Mouse (Mus musculus): ENCODE data around the gene Hdac10. TPM values are rescaled to one million over a fixed set of nuclear protein-coding genes. Genes with fewer than 3 reads are reported as not detected.
A peak's percentile ranks its signal among the peaks of the same experiment; 100 is the strongest.

Gene Hdac10
- total and polyA plus RNA-seq, 3 experiments = 8.2 to 17.7 (median 9.5) TPM

DNA sequence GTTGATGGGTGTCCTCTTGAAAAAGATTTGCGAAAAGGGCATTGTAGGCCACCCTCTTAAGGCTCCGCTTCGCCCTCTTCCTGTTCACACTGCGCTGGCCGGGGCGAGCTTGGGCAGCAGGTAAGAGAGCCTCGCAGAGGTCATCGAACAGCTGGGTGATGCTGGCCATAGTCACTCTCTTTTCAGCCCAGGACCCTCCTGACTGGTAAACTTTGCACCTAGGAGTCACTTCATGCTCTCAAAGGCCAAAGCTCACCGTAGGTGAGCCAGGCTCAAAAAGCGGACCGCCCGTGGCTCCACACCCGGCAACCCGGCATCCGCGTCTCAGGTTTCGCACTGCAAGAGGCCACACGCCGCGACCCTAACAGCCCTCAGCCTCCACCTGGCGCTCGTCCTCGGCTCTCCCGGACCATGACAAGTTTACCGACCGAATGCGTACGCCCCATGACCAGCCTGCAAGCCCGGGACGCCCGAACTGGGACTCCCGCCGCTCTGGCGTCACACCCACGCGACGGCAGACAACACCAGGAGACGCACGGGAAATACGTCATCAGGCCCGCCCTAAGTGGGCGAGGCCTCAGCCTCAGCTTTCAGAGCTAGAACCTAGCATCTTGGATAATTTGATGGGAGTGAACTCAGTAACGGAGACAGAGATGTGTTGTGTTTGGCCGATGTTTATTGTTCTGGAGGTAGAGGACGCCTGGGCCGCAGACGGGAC is 5.7 kb downstream of the Hdac10 start, which contains the start of gene Tubgcp6:
Gene Tubgcp6, minus strand, starts transcription at position 464 of the 718 bp plus-strand sequence.
- TF ChIP-seq CTCF (conservative IDR thresholded peaks at IDR 0.05 in 1 of 2, IDR thresholded peaks at IDR 0.05 in 1 of 2; ENCODE audit: low read depth in 2 of 2, low read length in 2 of 2) (no peak), BHLHE40 (IDR thresholded peaks at IDR 0.05; ENCODE audit: low read depth, low read length) (0 out of 2 replicates have a peak, but pooled peaks have one; percentile 37), MYC (IDR thresholded peaks at IDR 0.05; ENCODE audit: low read depth, low read length) (no peak), HCFC1 (IDR thresholded peaks at IDR 0.05; ENCODE audit: low read depth, low read length) (peak; percentile 94), NELFE (IDR thresholded peaks at IDR 0.05; ENCODE audit: low read depth, low read length) (peak; percentile 74), PAX5 (IDR thresholded peaks at IDR 0.05; ENCODE audit: low read length) (no peak), NRF1 (IDR thresholded peaks at IDR 0.05; ENCODE audit: low read depth, low read length) (0 out of 2 replicates have a peak, but pooled peaks have one; percentile 29), JUND (conservative IDR thresholded peaks at IDR 0.05; ENCODE audit: low read depth, low read length) (peak; percentile 52; the same call in 1 of the 2 replicates), TCF12 (IDR thresholded peaks at IDR 0.05; ENCODE audit: low read depth, low read length) (peak; percentile 84), E2F4 (IDR thresholded peaks at IDR 0.05; ENCODE audit: insufficient replicate concordance, low read depth, low read length) (peak; percentile 94; the same call in 1 of the 2 replicates), GABPA (IDR thresholded peaks at IDR 0.05; ENCODE audit: insufficient replicate concordance, low read depth, low read length) (peak; percentile 47; the same call in 1 of the 2 replicates), ZC3H11A (IDR thresholded peaks at IDR 0.05; ENCODE audit: low read depth, low read length) (no peak), IRF4 (IDR thresholded peaks at IDR 0.05; ENCODE audit: low read depth, low read length) (peak; percentile 87), KAT2A (IDR thresholded peaks at IDR 0.05; ENCODE audit: insufficient replicate concordance, low read length) (peak; percentile 92), USF1 (IDR thresholded peaks at IDR 0.05; ENCODE audit: low read depth, low read length) (no peak), USF2 (conservative IDR thresholded peaks at IDR 0.05; ENCODE audit: low read depth, low read length) (no peak), TBP (conservative IDR thresholded peaks at IDR 0.05; ENCODE audit: low read depth, low read length) (peak; percentile 78), MEF2A (IDR thresholded peaks at IDR 0.05; ENCODE audit: borderline replicate concordance, low read depth, low read length) (peak; percentile 77), ETS1 (conservative IDR thresholded peaks at IDR 0.05; ENCODE audit: low read depth, low read length) (peak; percentile 36; the same call in 1 of the 2 replicates), CHD2 (IDR thresholded peaks at IDR 0.05; ENCODE audit: low read length) (peak; percentile 55; the same call in 1 of the 2 replicates), POLR2AphosphoS2 (IDR thresholded peaks at IDR 0.05; ENCODE audit: low read depth, low read length) (peak; percentile 94), MAX (IDR thresholded peaks at IDR 0.05; ENCODE audit: low read length) (peak; percentile 72), RAD21 (IDR thresholded peaks at IDR 0.05; ENCODE audit: low read depth, low read length) (no peak; the same call in 1 of the 2 replicates), JUN (IDR thresholded peaks at IDR 0.05; ENCODE audit: insufficient read depth, low read depth, low read length) (no peak), MAFK (IDR thresholded peaks at IDR 0.05; ENCODE audit: insufficient replicate concordance, low read length) (no peak), MAZ (IDR thresholded peaks at IDR 0.05; ENCODE audit: low read depth, low read length) (0 out of 2 replicates have a peak, but pooled peaks have one; percentile 63), ELF1 (IDR thresholded peaks at IDR 0.05; ENCODE audit: low read depth, low read length) (peak; percentile 79), RCOR1 (conservative IDR thresholded peaks at IDR 0.05; ENCODE audit: low read depth, low read length) (no peak), ZNF384 (IDR thresholded peaks at IDR 0.05; ENCODE audit: low read depth, low read length) (no peak), SIN3A (IDR thresholded peaks at IDR 0.05; ENCODE audit: low read length) (peak; percentile 99), ZKSCAN1 (IDR thresholded peaks at IDR 0.05; ENCODE audit: borderline replicate concordance, low read depth, low read length) (no peak), CHD1 (IDR thresholded peaks at IDR 0.05; ENCODE audit: low read depth, low read length) (no peak), ZMIZ1 (IDR thresholded peaks at IDR 0.05; ENCODE audit: low read depth, low read length) (peak; percentile 63; the same call in 1 of the 2 replicates), POLR2A (IDR thresholded peaks at IDR 0.05; ENCODE audit: low read depth, low read length) (peak; percentile 91), MXI1 (IDR thresholded peaks at IDR 0.05; ENCODE audit: low read depth, low read length) (peak; percentile 92), EP300 (IDR thresholded peaks at IDR 0.05; ENCODE audit: low read length) (no peak)
- in situ Hi-C loops (cut with MboI; ENCODE audit: low pct_ligation_motif_present, low pct_unique_long_range_greater_than_20kb, low sequenced_read_pairs) = loop anchor here (25.0 kb wide), 1 partner anchor 239 kb away; the partner anchor contains the start of genes Lmf2, Ncaph2 and Sco2
- Histone ChIP-seq H3K4me2 (ENCODE audit: insufficient read depth, low read depth, poor library complexity, severe bottlenecking) (peak within 1 kb of the TSS; percentile 78), H3K9ac (ENCODE audit: insufficient read depth, low read depth) (peak within 1 kb of the TSS; percentile 62), H3K4me3 (replicated peaks in 1 of 3; ENCODE audit: low read depth in 2 of 3, low read length in 2 of 3, poor library complexity in 1 of 3) (peak within 1 kb of the TSS; percentile 78 to 99 (median 86)), H3K79me2 (replicated peaks; ENCODE audit: control insufficient read depth, extremely low read depth, insufficient read depth, poor library complexity, severe bottlenecking) (peaks cover 18% of the 10 kb centered on the region), H3K4me1 (ENCODE audit: control insufficient read depth in 1 of 2, insufficient read depth in 2 of 2) (peaks cover 9 to 39% of the 10 kb centered on the region in 2 experiments), H3K27me3 (replicated peaks) (no peaks in the 10 kb centered on the region), H3K36me3 (replicated peaks in 1 of 2; ENCODE audit: control insufficient read depth in 1 of 2, insufficient read depth in 1 of 2, low read length in 1 of 2) (peaks cover 15 to 64% of the 10 kb centered on the region in 2 experiments), H3K27ac (ENCODE audit: insufficient read depth, low read depth) (no peak within 1 kb of the TSS), H3K9me3 (replicated peaks; ENCODE audit: low read length) (no peaks in the 10 kb centered on the region)
- DNase-seq (ENCODE audit: extremely low read depth) = peak; percentile 94
- dilution Hi-C loops (cut with MboI; ENCODE audit: extremely low pct_ligation_motif_present, extremely low pct_unique_long_range_greater_than_20kb, low sequenced_read_pairs) = no loop called here
